Mouse (Mus musculus) gastrocnemius, adult 2 months (tissue): ENCODE measurements around the gene Nwd2. TPM values are rescaled to one million over a fixed set of nuclear protein-coding genes. Genes with fewer than 3 reads are reported as not detected.

Experiments
- DNase-seq: peaks from one replicate; pipeline ENCODE4 v3.0.0; 2022
- H3K27ac ChIP-seq: fragments of 200-600 bp; 2 replicates; pipeline ENCODE4 v1.8.1; 2022; ENCODE audit warnings: mild to moderate bottlenecking
- H3K4me3 ChIP-seq: fragments of 200-600 bp; 2 replicates; pipeline ENCODE4 v1.8.1; 2022; ENCODE audit warnings: mild to moderate bottlenecking, moderate library complexity
- CTCF ChIP-seq: fragments of 200-600 bp; IDR thresholded peaks from 2 replicates; pipeline ENCODE4 v1.8.1; 2022; ENCODE audit warnings: antibody characterized with exemption, mild to moderate bottlenecking, moderate library complexity
- intact Hi-C: fragments of 180-260 bp; cut with DNase I; formaldehyde crosslinking; loops from one replicate; pipeline ENCODE4 v1.15.1; 2025
- total RNA-seq, 2 experiments: library from RNA; stranded (reverse); gene quantifications; 2 replicates each; pipeline ENCODE4 v1.2.3; 2021

Gene Nwd2
- total RNA-seq, 2 experiments from 2014 or later, result not detected

GRCm38 (mm10) chr5:63823362-63824332 is 174.7 kb downstream of the Nwd2 start:
- intact Hi-C loops, result no loop called here
- Histone ChIP-seq H3K27ac (no peak overlapping the region), H3K4me3 (no peak overlapping the region)
- TF ChIP-seq CTCF, result no peak
- DNase-seq, result no peak

DNA sequence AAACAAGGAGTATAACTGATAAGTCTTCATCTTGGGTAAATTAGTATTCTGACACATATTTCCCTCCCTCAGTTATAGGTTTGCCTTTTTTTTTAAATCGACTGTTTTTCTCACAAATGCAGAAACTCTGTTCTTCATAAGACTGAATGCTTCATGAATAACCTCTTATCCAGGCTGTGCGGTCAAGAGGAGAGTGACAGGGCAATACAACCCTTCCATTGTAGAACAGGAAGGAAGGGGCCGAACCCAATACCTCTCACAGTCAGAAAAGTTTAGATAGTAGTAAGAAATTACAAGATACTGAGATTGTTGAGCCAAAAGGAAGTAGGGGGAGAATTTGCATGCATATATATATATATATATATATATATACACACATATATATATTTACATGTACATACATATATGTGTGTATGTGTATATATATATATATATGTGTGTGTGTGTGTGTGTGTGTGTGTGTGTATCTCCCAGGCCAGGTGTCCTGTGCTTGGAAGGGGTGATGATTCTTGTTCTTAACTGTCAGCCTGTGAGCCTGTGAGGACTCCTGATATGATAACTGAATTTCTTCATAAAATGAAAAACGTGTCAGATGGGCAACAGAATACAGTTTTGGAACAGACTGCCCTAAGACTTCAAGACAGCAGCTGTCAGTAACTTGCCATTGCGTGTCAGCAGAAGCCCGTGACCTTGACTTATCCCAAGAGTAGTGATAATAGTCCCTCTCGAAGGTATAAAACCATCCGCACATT is 175.9 kb downstream of the Nwd2 start:
- TF ChIP-seq CTCF, result no peak
- intact Hi-C loops, result no loop called here
- Histone ChIP-seq H3K4me3 (no peak overlapping the region), H3K27ac (no peak overlapping the region)
- no peak for DNase-seq

DNA sequence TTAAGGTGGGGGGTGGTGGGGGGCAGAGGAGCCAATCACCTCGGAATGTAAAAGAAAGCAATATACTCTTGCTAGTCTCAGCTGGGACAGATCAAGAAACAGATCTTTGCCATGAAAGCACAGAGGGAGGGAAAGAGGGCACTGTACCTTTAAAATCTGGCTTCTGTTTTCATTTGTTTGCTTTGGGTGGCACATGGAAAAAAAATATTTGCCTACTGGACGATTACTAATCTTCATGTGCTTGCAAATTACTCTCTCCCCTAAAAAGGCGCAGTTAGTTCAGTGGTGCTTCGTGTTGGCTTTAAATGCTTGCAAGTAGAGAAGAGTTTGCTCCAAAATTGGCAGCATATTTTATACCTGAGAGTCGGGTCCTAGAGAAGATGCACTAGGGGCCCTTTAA is 177.0 kb downstream of the Nwd2 start:
- intact Hi-C loops, result no loop called here

DNA sequence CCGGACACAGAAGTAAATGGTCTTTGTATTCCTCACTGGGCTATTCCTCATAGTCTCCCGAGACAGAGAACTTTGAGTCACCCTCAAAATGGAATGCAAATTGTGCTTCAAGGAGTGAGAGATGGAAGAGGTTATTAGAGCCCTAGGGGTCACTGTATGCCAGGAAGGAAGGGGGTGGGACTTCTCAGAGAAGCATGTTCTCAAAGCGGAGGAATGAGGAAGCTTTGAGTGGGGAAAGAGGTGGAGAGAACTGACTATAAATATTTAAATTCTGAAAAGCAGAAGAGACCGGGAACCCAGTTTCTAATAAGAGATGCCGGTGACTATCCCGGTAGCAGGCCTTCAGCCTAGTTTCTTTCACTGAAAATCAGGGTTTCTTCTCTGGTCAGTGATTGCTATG is 178.1 kb downstream of the Nwd2 start:
- no peak overlapping the region for H3K27ac ChIP-seq
- DNase-seq, result no peak
- H3K4me3 ChIP-seq, result no peak overlapping the region
- no peak for TF ChIP-seq CTCF
- intact Hi-C loops, result no loop called here

More for the DNA sequence above, 177.0 kb downstream of the Nwd2 start:
- no peak overlapping the region for H3K27ac ChIP-seq
- no peak for DNase-seq
- H3K4me3 ChIP-seq, result no peak overlapping the region
- TF ChIP-seq CTCF, result no peak

- intact Hi-C loops, result no loop called here
- no peak overlapping the region for H3K27ac ChIP-seq
- H3K4me3 ChIP-seq, result no peak overlapping the region
- DNase-seq, result no peak
- no peak for TF ChIP-seq CTCF
Observed at GRCm38 (mm10) chr5:63827415-63828053, 178.6 kb downstream of the Nwd2 start.

DNA sequence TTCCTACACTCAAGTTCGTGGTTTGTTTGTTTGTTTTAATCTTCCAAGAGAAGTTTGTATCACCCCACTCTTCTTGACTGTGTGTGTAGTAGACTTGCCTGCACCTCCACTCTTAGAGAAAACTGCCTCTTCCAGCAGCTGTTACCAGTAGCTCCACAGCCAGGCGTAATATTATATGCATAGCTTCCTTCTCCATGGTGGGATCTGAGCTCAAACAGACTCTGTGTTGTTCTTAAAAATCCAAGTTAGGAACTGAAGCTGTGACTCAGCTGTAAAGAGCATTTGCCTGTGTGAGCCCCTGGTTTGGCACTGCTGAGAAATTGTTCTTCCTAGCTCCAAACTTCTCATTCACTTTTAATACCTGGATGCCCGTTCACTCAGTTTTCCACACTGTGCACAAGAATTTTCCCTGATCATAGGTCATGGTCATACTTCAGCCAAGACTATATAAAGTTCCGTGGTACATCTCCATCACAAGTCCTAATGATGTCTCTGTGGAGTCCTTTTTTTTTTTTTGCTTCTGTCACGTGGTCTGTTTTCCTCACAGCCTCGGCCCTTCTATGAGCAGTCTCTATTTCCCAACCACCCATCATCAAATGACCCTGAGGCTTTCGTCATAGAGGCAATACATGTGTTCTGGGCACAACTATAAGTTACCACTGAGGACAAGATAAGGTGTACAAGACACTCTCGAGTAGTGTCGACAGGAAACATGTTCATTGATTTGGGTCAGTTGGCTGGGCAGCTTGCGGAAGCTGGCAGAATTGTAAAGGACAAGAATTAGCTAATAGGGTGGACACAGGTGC is 179.7 kb downstream of the Nwd2 start:
- TF ChIP-seq CTCF, result no peak
- Histone ChIP-seq H3K4me3 (no peak overlapping the region), H3K27ac (no peak overlapping the region)
- intact Hi-C loops, result no loop called here
- DNase-seq, result no peak

GRCm38 (mm10) chr5:63831054-63831453 is 182.2 kb downstream of the Nwd2 start:
- TF ChIP-seq CTCF, result no peak
- intact Hi-C loops, result no loop called here
- Histone ChIP-seq H3K4me3 (no peak overlapping the region), H3K27ac (no peak overlapping the region)
- DNase-seq, result no peak

GRCm38 (mm10) chr5:63833955-63834354 is 185.1 kb downstream of the Nwd2 start:
- Histone ChIP-seq H3K4me3 (no peak overlapping the region), H3K27ac (no peak overlapping the region)
- intact Hi-C loops, result no loop called here
- DNase-seq, result no peak
- TF ChIP-seq CTCF, result no peak

DNA sequence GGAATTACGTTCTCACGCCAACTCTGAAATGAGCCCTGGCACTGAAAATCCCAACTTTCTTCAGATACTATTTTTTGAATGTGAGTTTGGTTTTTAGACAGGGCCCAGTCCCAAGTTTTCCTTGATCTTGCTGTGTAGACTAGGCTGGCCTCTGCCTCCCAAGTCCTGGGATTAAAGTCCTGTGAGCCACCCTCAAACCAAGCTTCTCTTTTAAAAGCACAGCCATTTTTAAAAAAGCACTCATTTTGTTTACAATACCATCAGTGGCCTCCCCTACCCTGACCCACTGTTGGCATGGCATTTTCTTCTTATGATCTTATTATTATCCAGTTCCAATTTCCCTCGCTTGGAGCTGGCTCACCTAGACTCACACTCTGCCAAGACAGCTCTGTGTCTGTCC is 185.5 kb downstream of the Nwd2 start:
- Histone ChIP-seq H3K27ac (no peak overlapping the region), H3K4me3 (no peak overlapping the region)
- TF ChIP-seq CTCF, result no peak
- intact Hi-C loops, result no loop called here
- no peak for DNase-seq

DNA sequence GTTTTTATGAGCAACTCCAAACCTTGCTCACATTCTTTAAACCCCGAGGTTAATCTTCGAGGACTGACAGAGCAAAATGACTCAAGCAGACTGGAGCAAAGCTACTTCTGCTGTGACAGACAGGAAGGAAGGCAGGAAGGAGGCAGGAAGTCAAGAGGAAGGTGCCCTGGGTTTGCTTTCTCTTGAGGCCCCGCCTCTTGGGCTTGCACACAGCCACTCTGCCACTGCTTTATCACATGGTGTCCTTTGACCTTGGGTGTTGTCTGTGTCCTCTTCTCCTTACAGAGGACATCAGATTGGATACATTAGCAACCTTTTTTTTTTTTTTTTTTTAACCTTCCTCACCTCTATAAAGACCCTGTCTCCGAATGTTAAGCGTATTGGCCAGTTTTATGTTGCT is 188.2 kb downstream of the Nwd2 start:
- no peak for TF ChIP-seq CTCF
- no peak for DNase-seq

DNA sequence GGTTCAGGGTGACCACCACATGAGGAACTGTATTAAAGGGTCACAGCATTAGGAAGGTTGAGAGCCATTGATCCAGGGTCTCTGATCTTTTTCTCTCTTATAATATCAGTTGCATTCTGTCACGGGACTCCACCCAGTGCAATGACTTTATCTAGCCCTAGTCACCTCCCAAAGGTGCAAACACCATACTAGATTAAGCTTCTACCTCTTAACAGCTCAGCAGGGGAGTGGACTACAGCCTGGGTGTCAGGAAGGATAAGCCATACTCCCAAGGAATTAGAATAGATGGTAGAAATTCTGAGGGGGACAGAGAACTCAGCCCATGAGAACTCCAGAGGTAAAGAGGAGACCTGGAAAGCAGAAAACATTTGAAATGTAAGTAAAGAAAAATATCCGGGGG is 188.9 kb downstream of the Nwd2 start:
- intact Hi-C loops, result no loop called here
- Histone ChIP-seq H3K4me3 (no peak overlapping the region), H3K27ac (no peak overlapping the region)
- no peak for DNase-seq
- TF ChIP-seq CTCF, result no peak

More for the DNA sequence above, 188.2 kb downstream of the Nwd2 start:
- Histone ChIP-seq H3K27ac (no peak overlapping the region), H3K4me3 (no peak overlapping the region)
- intact Hi-C loops, result no loop called here

GRCm38 (mm10) chr5:63839801-63840416 is 191.0 kb downstream of the Nwd2 start:
- H3K4me3 ChIP-seq, result no peak overlapping the region
- H3K27ac ChIP-seq, result no peak overlapping the region
- intact Hi-C loops, result no loop called here
- no peak for TF ChIP-seq CTCF
- DNase-seq, result no peak
